Mouse (Mus musculus): ENCODE data around the gene Pkig. TPM values are rescaled to one million over a fixed set of nuclear protein-coding genes. Genes with fewer than 3 reads are reported as not detected.

Gene Pkig
- polyA plus RNA-seq, 1 experiment from 2014 or later: 173 TPM

DNA sequence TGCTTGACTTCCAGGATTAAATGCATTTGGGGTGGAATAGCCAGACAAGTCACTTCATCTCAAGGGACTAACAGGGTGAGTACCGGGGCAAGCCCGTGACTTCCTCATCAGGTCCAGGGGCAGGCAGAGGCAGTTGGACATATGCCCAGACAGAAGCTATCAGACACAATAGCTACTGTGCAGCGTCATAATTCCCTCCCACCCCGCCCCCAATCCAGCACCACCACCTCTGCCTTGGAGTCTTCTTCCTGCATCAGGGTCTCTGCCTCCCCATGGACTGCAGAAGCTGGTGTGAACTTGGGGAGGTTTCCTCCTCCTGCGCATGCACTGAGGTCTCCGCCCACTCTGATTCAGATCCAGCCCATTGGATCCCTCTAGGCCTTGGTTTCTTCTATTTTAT lies 77.8 kb downstream of the Pkig start:
- H3K9ac ChIP-seq (replicated peaks; ENCODE audit: low read length): no peak overlapping the region
- DNase-seq (ENCODE audit: low spot score): no peak
- H3K36me3 ChIP-seq (replicated peaks; ENCODE audit: control insufficient read depth, insufficient read depth, low read depth, low read length): no peaks in the 10 kb centered on the region
- H3K27ac ChIP-seq (replicated peaks; ENCODE audit: low read depth, low read length): no peak overlapping the region
- H3K4me3 ChIP-seq (ENCODE audit: low read depth, low read length): no peak overlapping the region
- no peak for ATAC-seq (replicated peaks; ENCODE audit: insufficient number of reproducible peaks, low FRiP score, low TSS enrichment, low read depth)
- H3K9me3 ChIP-seq (replicated peaks; ENCODE audit: control insufficient read depth, low read length): no peaks in the 10 kb centered on the region
- WGBS: 90% methylated on average over 6 of the region's 6 CpGs
- no peak overlapping the region for H3K4me2 ChIP-seq (ENCODE audit: low read depth, low read length)
- no peaks in the 10 kb centered on the region for H3K4me1 ChIP-seq (ENCODE audit: control insufficient read depth, insufficient read depth, low read length)
- no peaks in the 10 kb centered on the region for H3K27me3 ChIP-seq (ENCODE audit: control insufficient read depth, insufficient read depth, low read length)

DNA sequence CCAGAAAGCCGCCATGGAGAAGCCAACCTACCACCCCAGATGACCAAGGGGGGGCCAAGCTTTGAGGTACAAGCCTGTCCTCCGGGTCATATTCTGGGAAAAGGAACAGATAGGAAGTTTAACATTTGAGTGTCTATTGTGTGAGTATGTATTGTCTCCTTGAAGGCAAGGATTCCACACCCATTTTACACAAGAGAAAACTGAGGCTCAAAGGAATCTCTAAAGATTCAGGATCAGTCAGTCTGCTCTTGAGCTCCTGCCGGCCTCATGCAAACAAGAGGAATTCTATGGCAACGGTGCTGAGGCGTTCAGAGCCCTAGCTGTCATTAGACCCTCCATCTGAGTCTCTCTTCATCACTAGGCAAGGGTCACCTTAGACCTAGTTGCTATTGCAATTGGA lies 84.5 kb downstream of the Pkig start:
- WGBS: 77% methylated on average over 5 of the region's 5 CpGs
- Histone ChIP-seq H3K36me3 (replicated peaks; ENCODE audit: control insufficient read depth, insufficient read depth, low read depth, low read length) (no peaks in the 10 kb centered on the region), H3K9me3 (replicated peaks; ENCODE audit: control insufficient read depth, low read length) (no peaks in the 10 kb centered on the region), H3K27me3 (ENCODE audit: control insufficient read depth, insufficient read depth, low read length) (no peaks in the 10 kb centered on the region), H3K4me1 (ENCODE audit: control insufficient read depth, insufficient read depth, low read length) (no peaks in the 10 kb centered on the region), H3K9ac (replicated peaks; ENCODE audit: low read length) (no peak overlapping the region), H3K27ac (replicated peaks; ENCODE audit: low read depth, low read length) (no peak overlapping the region), H3K4me3 (ENCODE audit: low read depth, low read length) (no peak overlapping the region), H3K4me2 (ENCODE audit: low read depth, low read length) (no peak overlapping the region)
- ATAC-seq (replicated peaks; ENCODE audit: insufficient number of reproducible peaks, low FRiP score, low TSS enrichment, low read depth): no peak
- no peak for DNase-seq (ENCODE audit: low spot score)

DNA sequence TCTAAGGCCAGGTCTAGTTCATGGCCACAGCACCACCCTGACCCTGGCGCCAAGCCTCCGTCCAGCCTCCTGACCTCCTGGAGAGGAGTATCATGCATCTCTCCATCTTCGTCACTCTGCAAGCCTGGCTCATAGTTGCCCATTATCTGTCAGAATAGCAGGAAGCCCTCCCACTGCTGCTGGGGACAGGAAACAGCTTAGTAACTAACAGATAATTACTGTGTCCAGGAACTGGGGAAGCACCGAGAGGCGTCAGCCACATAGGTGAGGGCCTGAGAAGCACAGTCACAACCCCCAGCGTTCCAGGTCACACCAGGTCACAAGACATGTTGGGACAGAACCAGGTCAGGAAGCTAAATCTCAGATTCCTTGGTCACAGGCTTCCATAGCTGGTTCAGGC lies 85.2 kb downstream of the Pkig start:
- no peaks in the 10 kb centered on the region for H3K27me3 ChIP-seq (ENCODE audit: control insufficient read depth, insufficient read depth, low read length)
- DNase-seq (ENCODE audit: low spot score) (no peak), ATAC-seq (replicated peaks; ENCODE audit: insufficient number of reproducible peaks, low FRiP score, low TSS enrichment, low read depth) (no peak)
- no peaks in the 10 kb centered on the region for H3K36me3 ChIP-seq (replicated peaks; ENCODE audit: control insufficient read depth, insufficient read depth, low read depth, low read length)
- no peak overlapping the region for H3K27ac ChIP-seq (replicated peaks; ENCODE audit: low read depth, low read length)
- H3K4me2 ChIP-seq (ENCODE audit: low read depth, low read length): no peak overlapping the region
- no peaks in the 10 kb centered on the region for H3K9me3 ChIP-seq (replicated peaks; ENCODE audit: control insufficient read depth, low read length)
- WGBS: 45% methylated on average over 6 of the region's 6 CpGs
- H3K4me3 ChIP-seq (ENCODE audit: low read depth, low read length): no peak overlapping the region
- no peak overlapping the region for H3K9ac ChIP-seq (replicated peaks; ENCODE audit: low read length)
- no peaks in the 10 kb centered on the region for H3K4me1 ChIP-seq (ENCODE audit: control insufficient read depth, insufficient read depth, low read length)

DNA sequence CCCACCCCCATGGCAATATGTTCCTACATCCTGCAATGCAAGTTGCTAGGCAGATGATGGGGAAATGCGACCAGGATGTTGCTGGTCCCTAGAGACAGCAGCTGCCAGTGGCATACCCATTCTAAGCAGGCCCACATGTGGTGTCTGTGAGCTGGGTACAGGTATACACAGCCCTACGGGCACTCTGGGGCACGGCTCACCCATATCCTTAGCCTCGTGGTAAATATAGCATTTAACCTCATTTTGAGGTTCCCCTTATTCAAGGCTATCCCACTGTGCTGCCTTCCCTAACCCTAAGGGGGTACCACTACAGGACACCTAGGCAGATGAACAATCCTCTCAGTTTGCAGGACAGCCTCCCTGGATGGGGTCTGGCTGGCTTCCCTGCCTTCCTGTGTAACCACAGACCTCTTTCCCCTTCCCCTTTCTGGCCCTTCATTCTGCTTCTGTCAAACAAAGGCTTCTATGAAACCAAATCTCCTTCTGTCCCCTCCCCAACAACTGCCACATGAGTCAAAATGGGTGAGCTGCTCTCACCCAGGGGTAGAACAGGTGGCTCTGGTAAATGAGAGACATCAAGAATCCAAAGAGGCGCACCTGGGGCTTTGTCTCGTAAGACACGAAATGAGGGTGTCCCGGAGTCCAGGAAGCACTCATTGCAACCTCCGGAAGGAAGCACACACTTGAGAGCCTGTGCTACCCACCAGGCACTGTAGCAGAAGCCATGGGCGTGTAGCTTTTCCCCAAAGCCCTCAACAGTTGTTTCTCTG lies 86.8 kb downstream of the Pkig start:
- H3K27me3 ChIP-seq (ENCODE audit: control insufficient read depth, insufficient read depth, low read length): no peaks in the 10 kb centered on the region
- no peak overlapping the region for H3K27ac ChIP-seq (replicated peaks; ENCODE audit: low read depth, low read length)
- ATAC-seq (replicated peaks; ENCODE audit: insufficient number of reproducible peaks, low FRiP score, low TSS enrichment, low read depth) (no peak), DNase-seq (ENCODE audit: low spot score) (no peak)
- no peak overlapping the region for H3K4me3 ChIP-seq (ENCODE audit: low read depth, low read length)
- H3K36me3 ChIP-seq (replicated peaks; ENCODE audit: control insufficient read depth, insufficient read depth, low read depth, low read length): no peaks in the 10 kb centered on the region
- H3K4me1 ChIP-seq (ENCODE audit: control insufficient read depth, insufficient read depth, low read length): no peaks in the 10 kb centered on the region
- no peaks in the 10 kb centered on the region for H3K9me3 ChIP-seq (replicated peaks; ENCODE audit: control insufficient read depth, low read length)
- 76% methylated on average over 10 of the region's 10 CpGs for WGBS
- H3K9ac ChIP-seq (replicated peaks; ENCODE audit: low read length): no peak overlapping the region
- H3K4me2 ChIP-seq (ENCODE audit: low read depth, low read length): no peak overlapping the region

DNA sequence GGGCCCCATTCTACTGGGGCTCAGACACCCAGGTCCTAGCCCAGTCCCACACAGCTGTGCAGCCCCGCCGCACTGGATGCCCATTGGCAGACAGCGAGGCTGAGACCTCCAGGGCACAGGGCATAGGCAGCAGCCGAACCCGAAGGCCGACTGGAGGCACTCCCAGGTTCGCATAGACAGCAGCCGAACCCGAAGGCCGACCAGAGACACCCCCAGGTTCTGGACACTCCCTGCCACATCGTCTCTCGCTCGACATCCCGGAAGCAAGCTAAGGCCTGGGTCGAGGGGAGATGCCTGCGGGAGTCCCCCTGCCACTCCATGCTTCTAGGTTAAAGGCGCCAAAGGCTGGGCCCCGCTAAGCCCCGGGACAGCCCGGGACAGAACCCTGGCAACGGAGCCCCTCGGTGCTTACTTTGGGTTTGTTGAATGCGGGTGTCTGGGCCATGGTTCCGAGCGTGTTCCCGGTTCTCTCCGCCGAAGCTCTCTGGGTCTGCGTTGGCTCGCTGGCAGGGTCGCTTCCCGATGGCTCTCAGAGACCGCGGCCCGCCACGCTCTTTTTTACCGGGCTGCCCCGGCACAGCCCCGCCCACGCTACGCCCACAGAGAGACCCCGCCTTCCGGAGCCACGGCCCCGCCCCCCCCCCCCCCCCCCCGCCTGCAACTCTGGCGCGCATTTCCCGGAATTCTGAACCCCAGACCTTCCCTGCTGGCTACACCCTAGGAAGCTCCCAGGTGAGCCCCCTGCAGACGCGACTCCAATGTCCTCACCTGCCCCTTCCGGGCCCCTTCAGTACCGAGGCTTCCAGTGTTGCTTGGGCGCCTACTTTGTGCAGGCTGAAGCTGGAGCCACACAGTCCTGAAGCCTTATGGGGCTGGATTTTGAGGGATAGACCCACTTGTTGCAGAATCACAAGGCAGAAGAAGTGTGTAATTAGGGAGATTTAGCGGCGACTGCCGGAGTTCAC lies 91.7 kb downstream of the Pkig start, which contains the start of gene Ada:
Gene Ada, minus strand, starts transcription at position 593 of the 965 bp plus-strand sequence.
- DNase-seq (ENCODE audit: low spot score) (peak; percentile 77), ATAC-seq (replicated peaks; ENCODE audit: insufficient number of reproducible peaks, low FRiP score, low TSS enrichment, low read depth) (peak; percentile 63)
- Histone ChIP-seq H3K4me2 (ENCODE audit: low read depth, low read length) (peak within 1 kb of the TSS; percentile 87), H3K4me3 (ENCODE audit: low read depth, low read length) (peak within 1 kb of the TSS; percentile 49), H3K9ac (replicated peaks; ENCODE audit: low read length) (peak within 1 kb of the TSS; percentile 63), H3K4me1 (ENCODE audit: control insufficient read depth, insufficient read depth, low read length) (no peaks in the 10 kb centered on the region), H3K27ac (replicated peaks; ENCODE audit: low read depth, low read length) (no peak within 1 kb of the TSS), H3K27me3 (ENCODE audit: control insufficient read depth, insufficient read depth, low read length) (no peaks in the 10 kb centered on the region; the same call in 1 of the 2 replicates), H3K9me3 (replicated peaks; ENCODE audit: control insufficient read depth, low read length) (no peaks in the 10 kb centered on the region), H3K36me3 (replicated peaks; ENCODE audit: control insufficient read depth, insufficient read depth, low read depth, low read length) (no peaks in the 10 kb centered on the region)
- WGBS: under 1% methylated on average over 53 of the region's 57 CpGs

DNA sequence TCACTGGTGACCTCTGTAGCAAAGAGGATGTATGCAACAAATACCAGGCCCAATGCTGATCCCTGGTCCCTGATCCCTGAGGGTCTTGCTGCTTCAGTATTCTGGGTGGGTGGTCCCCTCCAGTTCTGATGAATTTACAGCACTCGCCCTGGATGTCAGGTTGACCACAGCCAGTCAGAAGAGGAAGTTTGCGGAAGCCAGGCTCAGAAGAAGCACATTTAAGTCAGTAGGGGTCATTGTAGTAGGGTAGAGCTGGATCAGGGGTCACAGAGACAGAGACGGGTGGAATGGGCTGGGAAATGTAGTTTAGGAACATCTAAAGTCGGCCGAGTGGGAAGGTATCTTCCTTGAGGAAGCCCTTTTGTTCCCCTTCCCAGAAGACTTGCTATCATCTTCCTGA lies 96.0 kb downstream of the Pkig start:
- H3K27me3 ChIP-seq (ENCODE audit: control insufficient read depth, insufficient read depth, low read length): no peaks in the 10 kb centered on the region; the same call in 1 of the 2 replicates
- ATAC-seq (replicated peaks; ENCODE audit: insufficient number of reproducible peaks, low FRiP score, low TSS enrichment, low read depth): no peak

DNA sequence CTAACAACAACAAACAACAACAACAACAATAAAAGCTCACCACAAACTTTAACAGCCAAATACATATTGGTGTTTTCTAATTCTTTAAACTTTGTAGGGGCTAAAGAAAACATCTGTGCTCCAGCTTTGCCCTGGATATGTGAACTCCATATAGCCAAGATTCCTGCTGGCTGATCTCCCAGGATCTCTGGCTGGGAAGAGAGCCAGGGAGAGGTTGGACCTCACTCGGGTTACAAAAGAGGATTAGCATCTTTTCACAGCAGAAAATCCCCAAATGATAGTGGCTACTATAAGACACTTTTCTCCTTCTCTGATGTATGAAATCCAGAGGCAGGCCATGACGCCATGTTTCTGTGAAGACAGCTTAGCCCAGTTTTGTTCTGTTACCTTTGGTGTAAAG lies 98.5 kb downstream of the Pkig start:
- no peak for ATAC-seq (replicated peaks; ENCODE audit: insufficient number of reproducible peaks, low FRiP score, low TSS enrichment, low read depth)
- Histone ChIP-seq H3K27me3 (ENCODE audit: control insufficient read depth, insufficient read depth, low read length) (no peaks in the 10 kb centered on the region), H3K9me3 (replicated peaks; ENCODE audit: control insufficient read depth, low read length) (no peaks in the 10 kb centered on the region), H3K9ac (replicated peaks; ENCODE audit: low read length) (no peak overlapping the region), H3K4me2 (ENCODE audit: low read depth, low read length) (no peak overlapping the region), H3K4me1 (ENCODE audit: control insufficient read depth, insufficient read depth, low read length) (no peaks in the 10 kb centered on the region), H3K27ac (replicated peaks; ENCODE audit: low read depth, low read length) (no peak overlapping the region), H3K4me3 (ENCODE audit: low read depth, low read length) (no peak overlapping the region), H3K36me3 (replicated peaks; ENCODE audit: control insufficient read depth, insufficient read depth, low read depth, low read length) (no peaks in the 10 kb centered on the region)
- 43% methylated on average over 2 of the region's 2 CpGs for WGBS
- no peak for DNase-seq (ENCODE audit: low spot score)

More for the DNA sequence above, 96.0 kb downstream of the Pkig start:
- no peaks in the 10 kb centered on the region for H3K36me3 ChIP-seq (replicated peaks; ENCODE audit: control insufficient read depth, insufficient read depth, low read depth, low read length)
- no peaks in the 10 kb centered on the region for H3K9me3 ChIP-seq (replicated peaks; ENCODE audit: control insufficient read depth, low read length)
- H3K27ac ChIP-seq (replicated peaks; ENCODE audit: low read depth, low read length): no peak overlapping the region
- no peak overlapping the region for H3K4me2 ChIP-seq (ENCODE audit: low read depth, low read length)
- H3K4me3 ChIP-seq (ENCODE audit: low read depth, low read length): no peak overlapping the region
- H3K4me1 ChIP-seq (ENCODE audit: control insufficient read depth, insufficient read depth, low read length): no peaks in the 10 kb centered on the region
- WGBS: 61% methylated on average over 5 of the region's 5 CpGs
- DNase-seq (ENCODE audit: low spot score): no peak
- no peak overlapping the region for H3K9ac ChIP-seq (replicated peaks; ENCODE audit: low read length)

DNA sequence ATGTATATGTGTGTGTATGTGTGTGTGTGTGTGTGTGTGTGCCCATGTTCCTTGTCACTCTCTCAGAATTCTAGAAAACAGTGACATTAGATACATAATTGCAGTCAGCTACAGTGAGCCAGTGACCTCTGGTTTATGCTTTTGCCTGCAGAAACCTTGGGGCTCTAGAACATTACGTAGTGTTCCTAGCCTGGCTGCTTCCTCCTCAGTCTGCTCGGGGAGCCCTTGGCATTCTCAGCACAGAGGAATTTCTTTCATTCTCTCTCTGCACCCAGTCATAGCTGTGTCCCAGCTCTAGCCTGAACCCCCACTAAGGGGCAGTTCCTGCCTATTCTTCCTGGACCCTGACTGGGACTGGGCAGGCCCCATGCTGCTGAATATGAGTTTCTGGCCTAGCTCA lies 100.0 kb downstream of the Pkig start:
- H3K4me2 ChIP-seq (ENCODE audit: low read depth, low read length): no peak overlapping the region
- H3K27me3 ChIP-seq (ENCODE audit: control insufficient read depth, insufficient read depth, low read length): no peaks in the 10 kb centered on the region
- H3K4me1 ChIP-seq (ENCODE audit: control insufficient read depth, insufficient read depth, low read length): no peaks in the 10 kb centered on the region
- H3K27ac ChIP-seq (replicated peaks; ENCODE audit: low read depth, low read length): no peak overlapping the region
- DNase-seq (ENCODE audit: low spot score): no peak
- H3K9me3 ChIP-seq (replicated peaks; ENCODE audit: control insufficient read depth, low read length): no peaks in the 10 kb centered on the region
- ATAC-seq (replicated peaks; ENCODE audit: insufficient number of reproducible peaks, low FRiP score, low TSS enrichment, low read depth): no peak
- no peaks in the 10 kb centered on the region for H3K36me3 ChIP-seq (replicated peaks; ENCODE audit: control insufficient read depth, insufficient read depth, low read depth, low read length)
- H3K4me3 ChIP-seq (ENCODE audit: low read depth, low read length): no peak overlapping the region
- no peak overlapping the region for H3K9ac ChIP-seq (replicated peaks; ENCODE audit: low read length)
- 68% methylated on average over 2 of the region's 2 CpGs for WGBS

Measured in embryonic facial prominence, embryonic 11.5 days (tissue).